Mouse (Mus musculus) hindbrain, embryonic 16.5 days (tissue): ENCODE results near the gene Ccdc191. TPM values are rescaled to one million over a fixed set of nuclear protein-coding genes. Genes with fewer than 3 reads are reported as not detected.

Source experiments
- ATAC-seq: fragments of 200-750 bp; cut with Nextera tagmentation; 2 replicates; pipeline ENCODE4 v1.8.0; 2017; ENCODE audit warnings: moderate TSS enrichment, moderate library complexity
- H3K27ac ChIP-seq: fragments of 300-500 bp; sonication (generic); 2 replicates; pipeline ENCODE4 v1.5.1; 2014; ENCODE audit warnings: low read depth, mild to moderate bottlenecking, control low read depth, low read length, moderate library complexity
- H3K27me3 ChIP-seq: fragments of 300-500 bp; sonication (generic); replicated peaks from 2 replicates; pipeline ENCODE4 v1.6.1; 2014; ENCODE audit warnings: low read length; ENCODE audit not compliant: control insufficient read depth, insufficient read depth
- H3K36me3 ChIP-seq: fragments of 300-500 bp; sonication (generic); 2 replicates; pipeline ENCODE4 v1.6.1; 2014; ENCODE audit warnings: mild to moderate bottlenecking, low read length, moderate library complexity, mixed read lengths; ENCODE audit not compliant: control insufficient read depth, insufficient read depth
- H3K4me1 ChIP-seq: fragments of 300-500 bp; sonication (generic); 2 replicates; pipeline ENCODE4 v1.6.1; 2014; ENCODE audit warnings: low read depth, low read length; ENCODE audit not compliant: control insufficient read depth, insufficient read depth
- H3K4me2 ChIP-seq: fragments of 300-500 bp; sonication (generic); 2 replicates; pipeline ENCODE4 v1.6.1; 2014; ENCODE audit warnings: mild to moderate bottlenecking, low read length, control low read depth, moderate library complexity
- H3K4me3 ChIP-seq: fragments of 300-500 bp; sonication (generic); 2 replicates; pipeline ENCODE4 v1.5.1; 2014; ENCODE audit warnings: mild to moderate bottlenecking, low read length, control low read depth, moderate library complexity
- H3K9ac ChIP-seq: fragments of 300-500 bp; sonication (generic); 2 replicates; pipeline ENCODE4 v1.6.1; 2014; ENCODE audit warnings: low read depth, mild to moderate bottlenecking, control low read depth, low read length, moderate library complexity
- H3K9me3 ChIP-seq: fragments of 300-500 bp; sonication (generic); 2 replicates; pipeline ENCODE4 v1.6.1; 2014; ENCODE audit warnings: mild to moderate bottlenecking, low read length, moderate library complexity; ENCODE audit not compliant: control insufficient read depth
- WGBS: fragments of 180-500 bp; shearing (Covaris S2); extraction: QIAGEN DNeasy Blood & Tissue Kit; methylation state at CpG from one replicate; pipeline ENCODE4 v1.1.7; 2014; 5-methylcytosine and 5-hydroxymethylcytosine counted together
- microRNA-seq: library from miRNA; unstranded; fragments of <30 nt; microRNA quantifications from one replicate; pipeline ENCODE4, GENCODE M21; 2017
- polyA plus RNA-seq: library from polyadenylated mRNA; unstranded; fragments of >200 nt; fragmentation: Nextera tagmentation; extraction: Ambion mirVana; gene quantifications from 2 replicates; pipeline ENCODE4 v1.2.1, GENCODE M21; 2015

The Ccdc191 gene
- polyA plus RNA-seq, 1 experiment from 2014 or later = 8.9 TPM

GRCm38 (mm10) chr16:43980110-43980609 is 90.6 kb downstream of the Ccdc191 start:
- Histone ChIP-seq H3K9ac (peak overlapping the region; percentile 74), H3K27ac (no peak overlapping the region), H3K4me1 (peaks cover 6% of the 10 kb centered on the region; the same call in 1 of the 2 replicates), H3K36me3 (no peaks in the 10 kb centered on the region), H3K4me3 (peak overlapping the region; percentile 78), H3K4me2 (peak overlapping the region; percentile 98), H3K9me3 (no peaks in the 10 kb centered on the region), H3K27me3 (no peaks in the 10 kb centered on the region)
- no peak for ATAC-seq
- WGBS = 30% methylated on average over 9 of the region's 9 CpGs

- WGBS = 94% methylated on average over 4 of the region's 4 CpGs
- Histone ChIP-seq H3K4me3 (no peak overlapping the region), H3K36me3 (no peaks in the 10 kb centered on the region), H3K9ac (no peak overlapping the region), H3K4me2 (no peak overlapping the region), H3K27me3 (no peaks in the 10 kb centered on the region), H3K9me3 (no peaks in the 10 kb centered on the region), H3K27ac (no peak overlapping the region), H3K4me1 (no peaks in the 10 kb centered on the region)
- no peak for ATAC-seq
Observed at GRCm38 (mm10) chr16:43986299-43986698, 96.7 kb downstream of the Ccdc191 start.

GRCm38 (mm10) chr16:43994623-43995022 is 105.0 kb downstream of the Ccdc191 start:
- no peak overlapping the region for H3K27ac ChIP-seq
- H3K36me3 ChIP-seq = no peaks in the 10 kb centered on the region
- no peak overlapping the region for H3K4me3 ChIP-seq
- no peak overlapping the region for H3K4me2 ChIP-seq
- no peak overlapping the region for H3K9ac ChIP-seq
- H3K4me1 ChIP-seq = no peaks in the 10 kb centered on the region
- ATAC-seq = no peak
- WGBS = 83% methylated on average over 3 of the region's 3 CpGs
- H3K27me3 ChIP-seq = no peaks in the 10 kb centered on the region
- H3K9me3 ChIP-seq = no peaks in the 10 kb centered on the region

GRCm38 (mm10) chr16:43999111-43999510 is 109.5 kb downstream of the Ccdc191 start:
- H3K4me3 ChIP-seq = no peak overlapping the region
- H3K4me1 ChIP-seq = no peaks in the 10 kb centered on the region
- no peaks in the 10 kb centered on the region for H3K27me3 ChIP-seq
- H3K27ac ChIP-seq = no peak overlapping the region
- no peak overlapping the region for H3K4me2 ChIP-seq
- 77% methylated on average over 8 of the region's 8 CpGs for WGBS
- no peaks in the 10 kb centered on the region for H3K36me3 ChIP-seq
- no peak for ATAC-seq
- H3K9ac ChIP-seq = no peak overlapping the region
- H3K9me3 ChIP-seq = no peaks in the 10 kb centered on the region

GRCm38 (mm10) chr16:43999541-43999940 is 109.9 kb downstream of the Ccdc191 start:
- Histone ChIP-seq H3K27me3 (no peaks in the 10 kb centered on the region), H3K27ac (no peak overlapping the region), H3K4me2 (no peak overlapping the region), H3K4me1 (no peaks in the 10 kb centered on the region), H3K9me3 (no peaks in the 10 kb centered on the region), H3K36me3 (no peaks in the 10 kb centered on the region), H3K9ac (no peak overlapping the region), H3K4me3 (no peak overlapping the region)
- WGBS = 87% methylated on average over 5 of the region's 5 CpGs
- ATAC-seq = no peak

GRCm38 (mm10) chr16:44002086-44002485 is 112.5 kb downstream of the Ccdc191 start:
- Histone ChIP-seq H3K4me1 (no peaks in the 10 kb centered on the region), H3K27ac (no peak overlapping the region), H3K4me3 (no peak overlapping the region), H3K9ac (no peak overlapping the region), H3K27me3 (no peaks in the 10 kb centered on the region), H3K9me3 (no peaks in the 10 kb centered on the region), H3K4me2 (no peak overlapping the region), H3K36me3 (no peaks in the 10 kb centered on the region)
- ATAC-seq = no peak
- WGBS = 57% methylated on average over 5 of the region's 5 CpGs

- Histone ChIP-seq H3K27me3 (no peaks in the 10 kb centered on the region), H3K4me2 (no peak overlapping the region), H3K4me3 (no peak overlapping the region), H3K27ac (no peak overlapping the region), H3K9me3 (no peaks in the 10 kb centered on the region), H3K9ac (no peak overlapping the region), H3K36me3 (no peaks in the 10 kb centered on the region), H3K4me1 (no peaks in the 10 kb centered on the region)
- ATAC-seq = no peak
- 68% methylated on average over 5 of the region's 5 CpGs for WGBS
Observed at GRCm38 (mm10) chr16:44011010-44011409, 121.4 kb downstream of the Ccdc191 start.

Small RNAs within 50 kb of the gene (microRNA-seq; reads per million reads assigned to microRNA genes)
- gene Mir3470b = not detected

Other genes starting within 250 kb of the Ccdc191 start
- not detected in 2 replicates for gene Tigit, start 225.7 kb upstream of the Ccdc191 start, polyA plus RNA-seq
- gene Drd3, start 135.8 kb upstream of the Ccdc191 start, polyA plus RNA-seq = not detected in 2 replicates
- gene Qtrt2, start 37.0 kb downstream of the Ccdc191 start, polyA plus RNA-seq = 17.6 and 18.9 TPM in 2 replicates
- gene Zdhhc23, start 90.0 kb downstream of the Ccdc191 start, polyA plus RNA-seq = 3.4 and 3.8 TPM in 2 replicates
- gene Gramd1c, start 173.5 kb downstream of the Ccdc191 start, polyA plus RNA-seq = 3.1 and 3.5 TPM in 2 replicates
- gene Atp6v1a, start 249.9 kb downstream of the Ccdc191 start, polyA plus RNA-seq = 155 TPM in 2 replicates